Mouse (Mus musculus) liver, postnatal 0 days (tissue): Measurements from ENCODE around the gene 7530416G11Rik. TPM values are rescaled to one million over a fixed set of nuclear protein-coding genes. Genes with fewer than 3 reads are reported as not detected.

Source experiments
- ATAC-seq: fragments of 200-750 bp; cut with Nextera tagmentation; 2 replicates; pipeline ENCODE4 v1.8.0; 2017; ENCODE audit warnings: mild to moderate bottlenecking, moderate library complexity
- DNase-seq: peaks from one replicate; pipeline ENCODE4 v3.0.0-alpha.2; 2016
- H3K27ac ChIP-seq: fragments of 300-500 bp; sonication (generic); 2 replicates; pipeline ENCODE4 v1.5.1; 2014; ENCODE audit warnings: antibody characterized with exemption, moderate library complexity, mild to moderate bottlenecking, low read depth
- H3K27me3 ChIP-seq: fragments of 300-500 bp; sonication (generic); 2 replicates; pipeline ENCODE4 v1.6.1; 2014; ENCODE audit warnings: low read length, control low read depth, mixed read lengths; ENCODE audit not compliant: insufficient read depth
- H3K36me3 ChIP-seq: fragments of 300-500 bp; sonication (generic); replicated peaks from 2 replicates; pipeline ENCODE4 v1.6.1; 2014; ENCODE audit warnings: mild to moderate bottlenecking, control low read depth, low read length, moderate library complexity, mixed read lengths; ENCODE audit not compliant: insufficient read depth
- H3K4me1 ChIP-seq: fragments of 300-500 bp; sonication (generic); 2 replicates; pipeline ENCODE4 v1.6.1; 2014; ENCODE audit warnings: antibody characterized with exemption, mild to moderate bottlenecking, control low read depth; ENCODE audit not compliant: insufficient read depth
- H3K4me2 ChIP-seq: fragments of 300-500 bp; sonication (generic); 2 replicates; pipeline ENCODE4 v1.6.1; 2014; ENCODE audit warnings: low read depth, mild to moderate bottlenecking, low read length, moderate library complexity, mixed read lengths
- H3K4me3 ChIP-seq: fragments of 300-500 bp; sonication (generic); 2 replicates; pipeline ENCODE4 v1.5.1; 2014; ENCODE audit warnings: low read depth, low read length
- H3K9ac ChIP-seq: fragments of 300-500 bp; sonication (generic); replicated peaks from 2 replicates; pipeline ENCODE4 v1.6.1; 2014; ENCODE audit warnings: mild to moderate bottlenecking, moderate library complexity
- H3K9me3 ChIP-seq: fragments of 300-500 bp; sonication (generic); 2 replicates; pipeline ENCODE4 v1.6.1; 2016; ENCODE audit warnings: mild to moderate bottlenecking, control low read depth, low read length, mixed read lengths
- CTCF ChIP-seq: sonication (generic); IDR thresholded peaks from 2 replicates; pipeline ENCODE4 v1.5.1; 2016; ENCODE audit warnings: antibody characterized with exemption, low read depth
- EP300 ChIP-seq: IDR thresholded peaks from 2 replicates; pipeline ENCODE4 v1.6.1; 2016; ENCODE audit warnings: antibody characterized with exemption, low read depth, mild to moderate bottlenecking
- WGBS: fragments of 180-500 bp; shearing (Covaris S2); extraction: QIAGEN DNeasy Blood & Tissue Kit; methylation state at CpG from one replicate; pipeline ENCODE4 v1.1.7; 2014; ENCODE audit not compliant: insufficient replicate concordance; 5-methylcytosine and 5-hydroxymethylcytosine counted together
- polyA plus RNA-seq: library from polyadenylated mRNA; unstranded; fragments of >200 nt; fragmentation: Nextera tagmentation; extraction: Ambion mirVana; gene quantifications from 2 replicates; pipeline ENCODE4 v1.2.1, GENCODE M21; 2015

Gene 7530416G11Rik
- polyA plus RNA-seq, 1 experiment from 2014 or later, result not detected

- ATAC-seq (no peak), DNase-seq (no peak)
- H3K4me2 ChIP-seq, result no peak overlapping the region
- WGBS, result 50% methylated on average over 1 of the region's 1 CpGs
- H3K9me3 ChIP-seq, result no peaks in the 10 kb centered on the region
- H3K27me3 ChIP-seq, result no peaks in the 10 kb centered on the region
- TF ChIP-seq EP300, result no peak
- TF ChIP-seq CTCF, result no peak
- no peak overlapping the region for H3K4me3 ChIP-seq
- no peaks in the 10 kb centered on the region for H3K36me3 ChIP-seq
- no peak overlapping the region for H3K9ac ChIP-seq
- no peak overlapping the region for H3K27ac ChIP-seq
- H3K4me1 ChIP-seq, result no peaks in the 10 kb centered on the region
Observed at GRCm38 (mm10) chr15:85506680-85507079, 3.7 kb upstream of the 7530416G11Rik start.

- no peak for ATAC-seq
- H3K36me3 ChIP-seq, result no peaks in the 10 kb centered on the region
- 74% methylated on average over 14 of the region's 14 CpGs for WGBS
- no peaks in the 10 kb centered on the region for H3K4me1 ChIP-seq
- no peak overlapping the region for H3K4me2 ChIP-seq
- DNase-seq, result no peak
- no peak overlapping the region for H3K27ac ChIP-seq
- H3K9me3 ChIP-seq, result no peaks in the 10 kb centered on the region
- no peak for TF ChIP-seq EP300
- TF ChIP-seq CTCF, result no peak
- no peak overlapping the region for H3K9ac ChIP-seq
- no peaks in the 10 kb centered on the region for H3K27me3 ChIP-seq
- H3K4me3 ChIP-seq, result no peak overlapping the region
Observed at GRCm38 (mm10) chr15:85505118-85505925, 2.3 kb upstream of the 7530416G11Rik start.

GRCm38 (mm10) chr15:85500267-85500666 lies 2.8 kb downstream of the 7530416G11Rik start:
- Histone ChIP-seq H3K4me3 (no peak overlapping the region), H3K9me3 (no peaks in the 10 kb centered on the region), H3K4me1 (no peaks in the 10 kb centered on the region), H3K27ac (no peak overlapping the region), H3K36me3 (no peaks in the 10 kb centered on the region), H3K27me3 (no peaks in the 10 kb centered on the region), H3K9ac (no peak overlapping the region), H3K4me2 (no peak overlapping the region)
- DNase-seq, result no peak
- 81% methylated on average over 10 of the region's 10 CpGs for whole genome bisulfite sequencing
- TF ChIP-seq CTCF, result no peak
- TF ChIP-seq EP300, result no peak
- ATAC-seq, result no peak

- Histone ChIP-seq H3K4me3 (no peak overlapping the region), H3K36me3 (no peaks in the 10 kb centered on the region), H3K9ac (no peak overlapping the region), H3K27ac (no peak overlapping the region), H3K27me3 (no peaks in the 10 kb centered on the region), H3K4me1 (no peaks in the 10 kb centered on the region), H3K4me2 (no peak overlapping the region), H3K9me3 (no peaks in the 10 kb centered on the region)
- no peak for TF ChIP-seq CTCF
- TF ChIP-seq EP300, result no peak
- ATAC-seq (no peak), DNase-seq (no peak)
- 55% methylated on average over 8 of the region's 10 CpGs for WGBS
Observed at GRCm38 (mm10) chr15:85497981-85498475, 5.0 kb downstream of the 7530416G11Rik start.

GRCm38 (mm10) chr15:85497548-85497947 lies 5.5 kb downstream of the 7530416G11Rik start:
- DNase-seq, result no peak
- no peak for ATAC-seq
- no peak overlapping the region for H3K4me3 ChIP-seq
- WGBS, result 67% methylated on average over 4 of the region's 4 CpGs
- H3K4me2 ChIP-seq, result no peak overlapping the region
- no peak overlapping the region for H3K9ac ChIP-seq
- no peaks in the 10 kb centered on the region for H3K9me3 ChIP-seq
- H3K27me3 ChIP-seq, result no peaks in the 10 kb centered on the region
- no peaks in the 10 kb centered on the region for H3K4me1 ChIP-seq
- TF ChIP-seq CTCF (no peak), EP300 (no peak)
- no peaks in the 10 kb centered on the region for H3K36me3 ChIP-seq
- no peak overlapping the region for H3K27ac ChIP-seq

GRCm38 (mm10) chr15:85494163-85494621 lies 8.8 kb downstream of the 7530416G11Rik start:
- Histone ChIP-seq H3K27me3 (no peaks in the 10 kb centered on the region), H3K4me2 (no peak overlapping the region), H3K4me3 (no peak overlapping the region), H3K27ac (no peak overlapping the region), H3K36me3 (no peaks in the 10 kb centered on the region), H3K9me3 (no peaks in the 10 kb centered on the region), H3K4me1 (no peaks in the 10 kb centered on the region), H3K9ac (no peak overlapping the region)
- no peak for DNase-seq
- TF ChIP-seq CTCF, result no peak
- TF ChIP-seq EP300, result no peak
- ATAC-seq, result no peak
- 14% methylated on average over 11 of the region's 11 CpGs for WGBS
